Mouse (Mus musculus) liver, adult 2 months (tissue): Measurements from ENCODE around the gene Sim1.

Source experiments
- CTCF ChIP-seq: fragments of 200-500 bp; IDR thresholded peaks from 2 replicates; pipeline ENCODE4 v1.5.1; 2011; ENCODE audit warnings: low read depth, low read length, control low read depth
- POLR2A ChIP-seq: fragments of 200-500 bp; IDR thresholded peaks from 2 replicates; pipeline ENCODE4 v1.6.1; 2011; ENCODE audit warnings: low read length, control low read depth; ENCODE audit not compliant: insufficient read depth; ENCODE audit errors: extremely low read depth

- TF ChIP-seq CTCF, result no peak
- TF ChIP-seq POLR2A, result no peak
Measured at GRCm38 (mm10) chr10:50900746-50901600, 6.4 kb downstream of the Sim1 start.
